Mouse (Mus musculus): Measurements from ENCODE around the gene Mdfi.
A peak's percentile ranks its signal among the peaks of the same experiment; 100 is the strongest.

Mdfi gene

DNA sequence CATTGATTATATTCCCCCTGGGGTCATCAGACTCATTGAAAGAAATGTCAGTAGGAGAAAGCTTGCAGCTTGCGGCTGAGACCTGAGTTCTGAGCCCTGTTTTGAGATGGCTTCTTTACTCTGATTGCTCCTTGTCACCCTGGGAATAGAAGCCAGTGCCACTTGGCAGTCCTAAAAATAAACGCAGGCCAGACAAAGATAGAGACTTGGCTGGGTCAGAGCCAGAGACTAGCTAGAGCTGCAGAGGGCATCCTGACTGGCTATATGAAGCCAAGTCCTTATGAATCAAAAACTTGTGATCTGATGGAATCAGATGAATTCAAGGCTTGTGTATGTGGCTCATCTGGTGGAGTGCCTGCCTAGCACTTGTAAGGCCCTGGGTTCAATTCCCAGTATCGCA lies 15.5 kb upstream of the Mdfi start:
- DNase-seq (ENCODE audit: extremely low spot score, low read depth, low spot score): no peak

DNA sequence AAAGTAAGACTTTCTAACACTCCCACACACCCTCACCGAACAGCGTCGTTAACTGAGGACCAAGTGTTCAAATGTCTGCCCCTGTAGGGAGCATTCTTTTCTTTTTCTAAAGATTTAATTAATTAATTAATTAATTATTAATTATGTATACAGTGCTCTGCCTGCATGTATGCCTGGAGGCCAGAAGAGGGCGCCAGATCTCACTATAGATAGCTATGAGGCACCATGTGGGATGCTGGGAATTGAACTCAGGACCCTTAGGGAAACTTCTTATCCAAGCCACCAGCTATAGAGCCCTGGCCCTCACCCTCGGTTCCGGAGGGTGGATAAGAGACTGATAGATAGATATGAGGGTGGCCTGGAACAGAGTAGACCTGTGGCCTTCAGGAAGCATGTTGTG lies 13.5 kb upstream of the Mdfi start:
- no peak for DNase-seq (ENCODE audit: extremely low spot score, low read depth, low spot score)

DNA sequence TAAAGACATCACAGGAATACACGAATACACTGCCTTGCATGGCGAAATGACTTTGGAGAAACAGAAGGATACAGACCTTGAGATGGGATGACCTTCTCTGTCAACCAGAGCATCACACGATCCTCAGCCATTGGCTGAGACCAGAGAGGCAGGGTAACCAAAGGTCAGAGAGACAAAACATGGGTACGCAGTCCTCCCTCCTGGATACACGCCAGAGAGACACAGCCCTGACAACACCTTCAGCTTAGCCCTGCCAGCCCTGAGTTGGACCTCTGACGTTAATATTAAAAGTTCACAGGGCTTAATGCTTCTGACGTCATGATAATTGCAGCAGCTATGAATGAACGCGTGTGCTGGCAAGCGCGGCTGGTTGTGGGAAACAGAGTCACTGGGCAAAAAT lies 11.1 kb upstream of the Mdfi start:
- DNase-seq (ENCODE audit: extremely low spot score, low read depth, low spot score): no peak

DNA sequence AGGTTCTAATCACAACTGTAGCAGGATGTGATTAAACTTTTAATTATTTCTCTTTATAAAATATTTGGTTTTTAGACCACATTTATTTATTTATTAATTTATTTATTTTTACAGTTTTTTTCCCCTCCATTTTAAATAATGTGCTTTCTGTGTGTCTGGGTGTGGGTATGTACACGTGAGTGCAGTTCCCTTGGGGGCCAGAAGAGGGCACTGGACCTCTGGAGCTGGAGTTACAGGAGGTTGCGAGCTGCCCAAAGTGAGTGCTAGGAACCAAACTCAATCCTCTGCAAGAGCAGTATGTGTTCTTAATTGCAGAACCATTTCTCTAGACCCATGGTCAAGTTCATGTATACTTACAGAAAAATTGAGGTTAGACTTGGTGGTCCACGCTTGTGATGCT lies 9.0 kb upstream of the Mdfi start:
- DNase-seq (ENCODE audit: extremely low spot score, low read depth, low spot score): no peak

DNA sequence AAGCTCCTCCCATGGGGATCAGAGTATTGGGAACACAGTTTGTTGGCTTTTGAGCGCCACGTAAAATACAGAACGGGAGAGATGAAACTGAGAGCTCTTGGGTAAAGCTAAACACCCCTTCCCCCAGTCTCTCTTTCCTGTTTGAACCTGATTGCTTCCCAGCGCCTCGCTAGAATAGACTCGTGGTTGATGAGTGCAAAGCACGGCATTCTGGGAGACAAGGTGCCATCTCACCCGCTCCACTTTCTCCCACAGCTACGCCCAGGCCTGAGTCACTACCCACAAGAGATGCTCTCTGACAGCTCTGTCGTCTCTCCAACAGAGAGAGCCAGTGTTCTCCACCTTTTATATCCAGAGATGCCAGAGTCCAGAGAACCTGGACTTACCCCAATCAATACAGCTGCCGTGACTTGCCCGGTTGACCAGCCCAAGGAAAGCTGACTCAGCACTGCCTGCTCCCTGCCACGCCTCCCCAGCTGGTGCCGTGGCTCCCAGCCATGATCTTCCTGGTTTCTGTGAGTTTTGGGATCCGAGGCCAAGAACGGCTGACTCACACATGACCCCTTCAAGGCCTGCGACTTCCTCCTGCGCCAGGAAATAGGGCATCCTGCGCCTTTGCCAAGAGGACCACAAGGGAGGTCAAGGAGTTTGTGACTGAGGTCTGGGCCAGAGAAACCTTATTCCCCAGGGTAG lies 7.6 kb upstream of the Mdfi start:
- no peak for DNase-seq (ENCODE audit: extremely low spot score, low read depth, low spot score)

DNA sequence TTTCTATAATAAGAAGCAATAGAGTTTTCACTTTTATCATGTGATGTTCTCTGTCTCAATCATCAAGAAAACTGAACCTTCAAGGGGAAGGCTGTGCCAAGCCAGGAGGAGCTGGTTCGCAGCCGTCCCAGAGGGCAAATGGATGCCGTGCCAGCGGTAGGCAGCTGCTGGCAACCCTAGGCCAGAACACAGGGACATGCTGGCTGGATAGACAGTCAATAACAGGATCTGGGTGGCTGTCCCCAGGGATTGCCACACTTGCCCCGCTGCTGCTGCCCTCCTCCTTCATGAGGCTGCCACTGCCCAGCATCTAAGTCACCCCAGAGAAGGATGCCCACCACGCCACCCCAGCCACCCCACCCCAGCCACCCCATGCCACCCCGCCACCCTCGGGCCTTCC lies 7.0 kb upstream of the Mdfi start:
- DNase-seq (ENCODE audit: extremely low spot score, low read depth, low spot score): no peak

DNA sequence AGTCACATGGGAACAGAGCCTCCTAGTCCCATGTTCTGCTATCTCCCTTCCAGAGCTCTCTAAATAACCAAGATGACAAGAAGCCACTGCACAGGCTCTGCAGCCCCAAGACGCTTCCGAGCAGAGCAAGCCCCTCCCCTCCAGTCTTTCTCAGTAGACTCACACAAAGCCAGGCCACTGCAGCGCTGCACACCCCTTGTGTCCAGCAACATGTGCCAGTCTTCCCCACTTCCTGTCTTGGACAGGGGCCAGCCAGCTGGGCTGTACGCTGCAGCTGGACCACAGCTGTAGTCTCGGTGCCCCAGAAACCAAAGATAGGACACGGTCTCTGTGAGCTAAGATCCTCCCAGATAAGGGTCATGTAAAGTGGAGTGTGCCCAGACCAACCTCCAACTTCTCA lies 3.3 kb upstream of the Mdfi start:
- no peak for DNase-seq (ENCODE audit: extremely low spot score, low read depth, low spot score)

DNA sequence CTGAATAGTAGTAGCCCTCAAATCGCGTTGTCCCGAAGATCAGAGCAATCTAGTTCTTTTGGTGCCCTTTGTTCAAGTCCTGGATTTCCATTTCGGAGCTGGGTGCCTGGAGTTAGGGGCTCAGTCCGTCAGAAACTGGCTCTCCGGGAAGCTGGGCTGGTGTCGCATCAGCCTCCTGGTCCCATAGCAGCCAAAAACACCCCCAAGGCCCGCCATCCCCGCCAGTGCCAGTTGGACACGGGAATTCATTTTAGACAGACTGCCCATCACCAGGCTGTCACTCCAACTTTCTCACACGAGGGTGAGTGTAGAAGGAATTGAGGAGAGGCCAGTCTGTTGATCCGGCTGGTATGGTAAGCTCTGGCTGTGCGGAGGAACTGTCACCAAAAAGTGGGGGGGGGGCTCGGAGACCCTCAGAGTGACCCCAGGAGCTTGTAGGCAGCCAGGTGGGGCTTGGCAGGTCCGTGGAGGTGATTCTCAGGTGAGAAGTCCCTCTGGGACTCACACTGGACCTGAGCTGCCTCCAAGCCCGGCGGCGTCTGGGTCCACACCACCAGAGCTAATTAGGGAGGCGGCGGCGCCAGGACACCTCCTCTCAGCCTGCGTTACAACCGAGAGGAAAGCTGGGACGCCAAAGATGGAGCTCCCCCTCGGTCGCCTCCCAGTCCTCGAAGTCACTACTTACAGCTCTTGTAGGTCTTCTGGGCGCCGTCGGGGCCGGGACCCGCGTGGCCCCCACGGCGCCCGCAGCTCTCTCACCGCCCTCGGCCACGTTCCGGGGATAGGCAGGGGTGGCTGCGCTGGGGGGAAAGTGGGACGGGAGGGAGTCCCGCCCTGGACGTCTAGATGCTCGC lies 636 bp downstream of the Mdfi start:
- peak; percentile 30 for DNase-seq (ENCODE audit: extremely low spot score, low read depth, low spot score)

DNA sequence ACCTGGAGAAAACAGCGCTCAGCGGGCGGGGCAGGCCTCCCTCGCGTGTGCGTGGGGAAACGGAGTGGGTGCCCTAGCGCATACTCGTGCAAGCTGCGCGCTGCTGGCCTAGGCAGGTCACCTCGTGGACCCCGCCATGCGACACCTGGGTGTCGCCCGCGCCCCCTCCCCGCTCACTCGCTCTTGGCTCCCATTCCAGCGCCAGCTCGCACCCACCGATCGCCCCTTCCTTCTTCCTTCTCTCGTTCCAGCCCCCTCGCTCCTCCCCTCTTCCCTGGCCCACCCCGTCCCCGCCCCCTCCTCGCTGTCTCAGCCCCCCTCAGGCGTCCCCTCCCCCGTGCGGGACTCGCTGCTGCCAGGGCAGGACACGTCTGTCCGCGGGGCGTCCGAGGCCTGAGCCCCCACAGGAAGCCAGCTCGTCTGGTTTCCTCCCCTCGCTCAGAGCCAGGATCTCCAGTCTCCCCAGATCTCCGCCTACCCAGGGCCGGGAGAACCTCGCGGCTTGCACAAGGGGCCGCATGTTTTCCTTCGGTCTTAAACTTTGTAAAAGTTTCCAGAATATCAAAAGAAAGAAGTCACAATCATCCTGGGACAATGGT lies 1.4 kb downstream of the Mdfi start:
- DNase-seq (ENCODE audit: extremely low spot score, low read depth, low spot score): no peak

DNA sequence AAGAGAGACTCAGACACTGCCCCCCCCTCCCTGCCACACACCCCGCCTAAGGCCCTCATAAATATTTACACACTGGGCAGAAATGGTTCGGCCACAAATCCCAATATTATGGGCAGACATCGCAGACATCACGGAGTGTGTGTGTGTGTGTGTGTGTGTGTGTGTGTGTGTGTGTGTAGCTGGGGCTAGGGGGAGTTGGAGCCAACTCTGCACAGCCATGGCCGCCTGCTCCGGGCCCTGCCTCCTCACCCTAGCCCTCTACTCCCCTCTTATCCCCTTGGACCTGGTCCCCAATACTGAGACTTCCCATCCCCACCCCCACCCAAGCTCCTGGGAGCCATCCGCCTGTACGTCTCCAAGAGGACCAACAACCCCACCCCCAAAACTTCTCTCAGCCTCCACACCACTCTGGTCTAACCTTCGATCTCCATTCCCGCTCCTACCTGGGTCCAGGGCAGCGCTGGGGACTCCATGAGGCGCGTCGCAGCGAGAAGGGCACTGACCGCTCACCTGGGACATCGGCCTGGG lies 1.9 kb downstream of the Mdfi start:
- no peak for DNase-seq (ENCODE audit: extremely low spot score, low read depth, low spot score)

DNA sequence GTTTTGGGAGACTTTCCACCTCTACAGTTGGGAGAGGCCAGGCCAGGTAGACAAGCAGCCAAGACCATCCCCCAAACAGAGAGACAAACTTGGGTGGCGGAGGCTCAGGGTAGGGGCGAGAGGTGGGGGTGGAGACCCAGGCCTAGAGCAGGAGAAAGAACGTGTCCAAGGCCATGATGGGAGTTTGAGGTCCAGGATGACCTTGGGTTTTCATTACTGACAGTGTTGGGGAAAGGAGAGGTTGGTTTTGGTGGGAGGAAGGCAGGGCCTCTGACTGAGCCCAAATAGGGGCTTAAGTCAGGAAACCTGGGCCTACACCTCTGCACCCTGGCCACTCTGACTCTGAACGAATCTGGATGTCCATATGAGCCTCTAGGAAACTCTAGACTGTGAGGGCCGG lies 2.7 kb downstream of the Mdfi start:
- DNase-seq (ENCODE audit: extremely low spot score, low read depth, low spot score): no peak

DNA sequence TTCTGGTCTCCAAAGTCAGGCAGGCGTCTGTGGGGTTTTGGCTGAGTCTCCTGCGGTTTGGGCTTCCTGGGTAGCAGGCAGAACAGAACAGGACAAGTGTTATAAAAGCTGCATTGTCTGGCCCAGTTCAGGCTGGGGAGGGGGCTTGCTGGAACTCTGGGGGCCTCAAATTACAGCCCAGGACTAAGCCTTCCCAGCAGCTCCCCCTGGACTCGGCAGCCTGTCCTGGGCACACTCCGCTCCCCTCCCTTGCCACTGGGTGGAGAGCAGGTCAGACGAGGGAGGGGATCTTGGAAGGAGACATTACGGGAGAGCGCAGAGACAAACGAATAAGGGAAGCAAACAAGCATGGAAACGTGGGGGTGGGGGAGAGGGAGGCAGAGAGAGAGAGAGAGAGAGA lies 3.3 kb downstream of the Mdfi start:
- DNase-seq (ENCODE audit: extremely low spot score, low read depth, low spot score): no peak

DNA sequence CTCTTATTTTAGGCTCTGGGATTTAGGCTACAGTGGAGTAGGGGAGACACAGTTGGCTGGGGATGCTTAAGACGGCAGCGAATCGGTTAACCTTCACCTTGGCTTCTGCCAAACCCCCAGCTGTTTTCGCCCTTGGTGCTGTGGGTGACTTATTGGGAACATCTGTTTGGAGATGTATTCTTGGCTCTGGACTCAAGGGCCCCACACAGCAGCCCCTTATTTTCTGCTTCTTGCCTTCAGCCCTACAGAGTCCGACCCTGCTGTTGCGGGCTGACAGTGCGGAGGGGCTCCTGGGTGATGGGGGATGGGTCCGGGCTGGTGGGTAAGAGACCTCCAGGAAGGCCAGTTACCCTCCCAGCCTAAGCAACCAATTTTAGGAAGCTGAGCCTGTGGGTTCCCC lies 13.2 kb downstream of the Mdfi start:
- DNase-seq (ENCODE audit: extremely low spot score, low read depth, low spot score): no peak

DNA sequence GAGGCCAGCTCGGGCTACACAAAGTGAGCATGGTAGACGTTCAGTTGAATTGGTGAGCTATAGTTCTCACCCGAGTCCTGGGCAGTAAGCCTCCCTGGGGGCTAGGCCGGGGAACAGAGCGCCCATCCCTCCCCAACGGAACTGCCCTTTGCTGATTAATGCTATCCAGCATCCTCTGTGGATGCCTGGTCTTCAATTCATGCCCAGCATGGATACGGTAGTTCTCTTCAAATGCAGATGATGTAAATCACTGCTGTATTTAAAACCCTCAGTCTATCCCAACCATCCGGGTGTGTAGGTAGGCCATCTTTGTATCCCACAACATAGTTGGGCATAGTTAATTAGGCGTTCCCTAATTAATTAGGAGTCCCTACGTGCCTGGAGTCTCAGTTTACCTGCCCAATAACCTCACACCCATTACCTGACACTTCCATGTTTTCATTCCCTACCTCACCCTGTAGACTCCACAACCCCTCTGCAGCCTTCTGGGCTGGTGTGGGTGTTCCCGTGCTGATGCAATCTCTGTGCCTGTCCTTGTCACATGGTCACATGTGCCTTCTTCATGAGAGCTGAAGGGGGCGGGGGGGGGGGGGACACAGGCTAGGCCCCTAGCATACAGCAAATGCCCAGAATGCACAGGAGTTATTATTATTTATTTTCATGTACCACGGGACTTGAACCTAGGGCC lies 16.3 kb downstream of the Mdfi start:
- no peak for DNase-seq (ENCODE audit: extremely low spot score, low read depth, low spot score)

DNA sequence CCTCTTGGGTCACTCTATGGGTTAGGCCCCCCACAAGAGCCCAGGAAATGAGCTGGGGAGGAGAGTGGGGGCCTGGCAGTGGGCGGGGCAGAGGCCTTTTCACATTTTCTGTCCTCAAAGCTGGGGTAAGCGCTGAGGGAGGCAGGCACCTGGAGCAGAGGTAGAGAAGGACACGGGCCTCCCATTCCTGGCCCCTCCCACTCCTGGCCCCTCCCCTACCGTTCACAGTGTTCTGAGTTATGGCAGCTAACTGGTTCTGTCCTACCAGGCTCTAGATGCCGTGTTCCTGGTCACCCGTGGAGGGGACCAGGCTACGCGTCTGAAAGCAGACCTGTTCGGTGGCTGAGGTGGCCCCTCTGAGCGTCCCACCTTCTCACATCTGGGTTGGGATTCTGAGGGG lies 19.0 kb downstream of the Mdfi start:
- DNase-seq (ENCODE audit: extremely low spot score, low read depth, low spot score): no peak

DNA sequence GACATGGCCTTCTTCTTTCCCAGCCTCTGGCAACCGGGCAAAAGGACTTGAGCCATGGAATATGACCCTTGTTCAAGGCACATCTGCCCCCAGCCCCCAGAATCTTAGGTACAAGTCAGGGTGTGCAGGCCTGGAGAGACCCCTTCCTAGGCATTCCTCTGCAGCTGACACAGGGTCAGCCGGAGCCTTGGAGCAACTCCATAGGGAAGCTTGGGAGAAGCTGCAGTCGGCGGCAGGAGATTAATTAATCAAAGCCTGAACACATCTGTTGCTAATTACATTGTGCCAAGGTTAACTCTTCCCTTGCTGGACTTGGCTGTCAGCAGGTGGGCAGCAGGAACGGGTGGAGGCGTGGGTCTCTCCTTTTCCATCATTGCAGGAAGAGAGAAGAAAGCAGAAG lies 20.0 kb downstream of the Mdfi start:
- DNase-seq (ENCODE audit: extremely low spot score, low read depth, low spot score): no peak

DNA sequence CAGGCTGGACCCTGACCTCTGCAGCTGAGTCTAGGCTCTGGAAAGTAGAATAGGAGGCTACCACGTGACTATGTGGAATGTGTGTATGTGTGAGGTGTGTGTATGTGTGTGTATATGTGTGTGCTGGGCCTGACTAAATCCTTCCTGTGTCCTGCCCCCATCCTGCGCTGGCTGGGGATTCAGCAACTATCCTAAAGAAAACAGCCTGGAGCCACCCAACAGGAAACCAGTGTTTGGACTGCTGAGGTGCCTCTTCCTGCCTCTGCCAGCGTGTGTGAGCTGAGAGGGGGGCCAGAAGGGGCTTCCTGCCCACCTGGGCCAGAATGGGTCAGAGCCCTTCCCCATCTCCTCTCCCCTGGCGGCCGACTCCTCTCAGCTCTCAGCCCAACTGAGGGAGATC lies 20.9 kb downstream of the Mdfi start:
- no peak for DNase-seq (ENCODE audit: extremely low spot score, low read depth, low spot score)

DNA sequence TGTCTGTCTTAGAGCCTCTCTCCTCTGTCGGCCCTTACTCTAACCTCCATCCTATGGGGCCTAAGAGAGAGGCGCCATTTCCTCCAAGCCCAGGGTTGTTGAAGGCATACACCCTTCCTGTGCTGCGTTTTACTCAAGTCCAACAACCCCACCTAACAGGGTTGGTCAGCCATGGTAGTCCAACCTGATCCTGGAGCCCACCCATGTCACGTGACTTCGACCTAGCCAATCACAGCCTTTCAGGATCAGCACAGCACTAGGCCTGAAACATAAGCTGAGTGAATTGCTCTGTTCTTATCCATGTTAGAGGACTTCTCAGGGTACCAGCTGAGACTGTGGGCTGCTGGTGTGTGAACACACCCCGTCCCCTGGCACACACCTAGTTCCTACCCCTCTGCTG lies 22.3 kb downstream of the Mdfi start:
- no peak for DNase-seq (ENCODE audit: extremely low spot score, low read depth, low spot score)

DNA sequence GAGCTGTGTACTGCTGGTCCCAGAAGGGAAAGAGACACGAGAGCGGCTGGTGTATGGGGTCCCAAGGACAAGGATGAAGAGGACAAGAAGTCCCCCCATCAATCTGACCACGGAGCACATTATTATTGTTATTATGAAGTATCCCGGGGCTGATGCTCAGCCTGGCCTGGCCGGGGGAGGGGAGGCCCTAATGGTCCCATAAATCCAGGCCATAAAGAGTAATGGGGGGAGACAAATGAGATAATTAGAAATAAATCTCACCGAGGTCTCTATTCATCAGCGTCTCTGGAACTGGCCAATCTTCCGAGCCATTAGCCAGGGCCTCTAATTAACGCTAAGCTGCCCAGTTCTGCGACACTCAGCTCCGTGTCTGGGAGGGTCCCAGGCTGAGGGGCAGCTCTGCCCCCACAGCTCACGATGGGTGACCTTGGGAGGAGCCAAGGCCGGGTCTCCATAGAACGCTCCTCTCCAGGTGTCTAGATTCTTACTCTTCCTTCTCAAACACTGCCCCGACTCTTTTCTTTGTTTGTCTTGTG lies 23.2 kb downstream of the Mdfi start:
- no peak for DNase-seq (ENCODE audit: extremely low spot score, low read depth, low spot score)

DNA sequence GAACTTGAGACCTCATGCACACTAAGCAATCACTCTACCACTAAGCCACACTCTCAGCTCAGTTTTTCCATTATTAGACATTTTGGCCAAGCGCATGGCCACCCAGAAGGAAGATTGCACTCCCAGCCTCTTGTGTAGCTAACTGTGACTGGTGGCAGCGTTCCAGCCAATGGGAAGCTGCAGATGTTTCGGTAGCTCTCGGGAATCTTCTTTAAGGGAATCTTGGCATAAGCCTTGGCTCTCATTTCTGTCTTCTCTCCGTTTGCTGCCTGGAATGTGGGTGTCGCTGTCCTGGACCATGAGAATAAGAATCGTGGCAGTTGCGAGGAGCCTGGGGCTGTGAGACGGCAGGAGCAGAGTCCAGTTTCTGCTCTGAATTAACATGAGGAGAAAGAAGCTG lies 28.3 kb downstream of the Mdfi start:
- no peak for DNase-seq (ENCODE audit: extremely low spot score, low read depth, low spot score)
